Mouse (Mus musculus): ENCODE data around the gene Wdr60. TPM values are rescaled to one million over a fixed set of nuclear protein-coding genes. Genes with fewer than 3 reads are reported as not detected.

Wdr60 gene
- 12.7 TPM for polyA plus RNA-seq (2014; fragmentation: Illumina TruSeq; extraction: RNeasy Lipid Tissue Mini Kit (QIAGEN cat#74804); ENCODE audit: low read depth, low replicate concordance)

GRCm38 (mm10) chr12:116262555-116263341 lies at the start of gene Wdr60:
Gene Wdr60, minus strand, starts transcription at chr12:116263022.

GRCm38 (mm10) chr12:116280653-116281364 lies 18.0 kb upstream of the Wdr60 start, which contains the start of gene Esyt2:
Gene Esyt2, plus strand, starts transcription at chr12:116281196.

GRCm38 (mm10) chr12:116275086-116275485 lies 12.3 kb upstream of the Wdr60 start, which contains the start of gene Gm11027:
Gene Gm11027, plus strand, starts transcription at chr12:116275386.

Other genes with a start within 250 kb of the Wdr60 start
- 38.7 TPM for gene Zfp386, start 215.3 kb downstream of the Wdr60 start, polyA plus RNA-seq (2014; fragmentation: Illumina TruSeq; extraction: RNeasy Lipid Tissue Mini Kit (QIAGEN cat#74804); ENCODE audit: low read depth, low replicate concordance)
- 0.99 TPM for gene Vipr2, start 185.3 kb downstream of the Wdr60 start, polyA plus RNA-seq (2014; fragmentation: Illumina TruSeq; extraction: RNeasy Lipid Tissue Mini Kit (QIAGEN cat#74804); ENCODE audit: low read depth, low replicate concordance)
- gene Gm11027, start 12.4 kb upstream of the Wdr60 start, polyA plus RNA-seq (2014; fragmentation: Illumina TruSeq; extraction: RNeasy Lipid Tissue Mini Kit (QIAGEN cat#74804); ENCODE audit: low read depth, low replicate concordance): not detected
- 54.0 TPM for gene Esyt2, start 18.2 kb upstream of the Wdr60 start, polyA plus RNA-seq (2014; fragmentation: Illumina TruSeq; extraction: RNeasy Lipid Tissue Mini Kit (QIAGEN cat#74804); ENCODE audit: low read depth, low replicate concordance)
- 3.6 TPM for gene Ncapg2, start 142.4 kb upstream of the Wdr60 start, polyA plus RNA-seq (2014; fragmentation: Illumina TruSeq; extraction: RNeasy Lipid Tissue Mini Kit (QIAGEN cat#74804); ENCODE audit: low read depth, low replicate concordance)
- 2.3 TPM for gene Ptprn2, start 222.7 kb upstream of the Wdr60 start, polyA plus RNA-seq (2014; fragmentation: Illumina TruSeq; extraction: RNeasy Lipid Tissue Mini Kit (QIAGEN cat#74804); ENCODE audit: low read depth, low replicate concordance)